Mouse (Mus musculus) activated CD4-positive, CD25-positive, alpha-beta regulatory T cell, adult 4 months (primary cell): Measurements from ENCODE around the gene Ube2q2. TPM values are rescaled to one million over a fixed set of nuclear protein-coding genes. Genes with fewer than 3 reads are reported as not detected.
"Not testable (repeated sequence)": the region's sequence is repeated elsewhere in the genome, so short reads cannot be mapped to it uniquely, and the experiment has no call there.

Source experiments
- ATAC-seq: one replicate; pipeline ENCODE4 v1.8.0; 2017
- polyA plus RNA-seq, 2 experiments: library from polyadenylated mRNA; unstranded; fragments of 100-300 nt; shearing (Covaris generic); gene quantifications; one replicate each; pipeline ENCODE4 v1.2.1; 2017

The Ube2q2 gene
- polyA plus RNA-seq, 2 experiments from 2014 or later = 9.3 to 13.0 TPM

DNA sequence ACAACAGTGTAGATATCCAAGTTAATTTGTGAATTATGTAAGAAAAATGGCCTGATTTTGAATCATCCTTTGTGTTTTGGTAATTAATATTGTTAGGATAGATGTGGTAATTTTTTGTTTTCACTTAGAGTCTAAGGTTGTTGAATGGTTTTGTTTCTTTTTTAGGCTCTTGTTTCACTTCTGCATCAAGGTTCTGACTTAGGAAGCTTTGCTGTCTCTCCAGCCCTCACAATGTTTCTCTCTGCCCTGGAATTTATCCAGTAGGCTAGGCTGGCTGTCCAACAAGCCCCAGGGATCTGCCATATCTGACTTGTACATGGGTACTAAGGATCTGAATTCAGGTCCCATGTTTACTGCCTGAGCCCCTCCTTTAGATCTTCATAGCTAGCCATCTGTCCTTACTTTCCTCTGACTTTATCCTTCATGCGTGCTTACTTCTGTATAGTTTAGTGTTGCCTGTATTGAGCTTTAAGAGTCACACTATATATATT, 23.6 kb downstream of the Ube2q2 start:
- ATAC-seq = no peak

DNA sequence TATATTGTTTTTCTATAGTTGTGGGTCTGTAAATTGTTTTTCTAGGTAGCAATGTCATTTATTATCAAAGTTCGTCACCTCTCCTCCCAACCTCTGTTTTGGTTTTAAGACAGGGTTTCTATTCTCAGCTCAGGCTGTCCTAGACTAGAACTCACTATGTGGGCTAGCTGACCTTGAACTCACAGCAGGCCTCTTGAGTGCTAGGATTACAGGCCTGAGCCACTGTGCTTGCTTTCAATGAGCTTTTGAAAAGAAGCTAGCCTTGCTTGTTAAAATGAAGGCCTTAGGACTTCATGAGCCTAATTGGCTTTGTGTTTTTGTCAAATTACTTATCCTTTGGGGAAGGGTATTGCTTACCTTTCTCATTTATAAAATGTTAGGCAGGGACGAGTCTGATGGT, 25.6 kb downstream of the Ube2q2 start:
- ATAC-seq = no peak

DNA sequence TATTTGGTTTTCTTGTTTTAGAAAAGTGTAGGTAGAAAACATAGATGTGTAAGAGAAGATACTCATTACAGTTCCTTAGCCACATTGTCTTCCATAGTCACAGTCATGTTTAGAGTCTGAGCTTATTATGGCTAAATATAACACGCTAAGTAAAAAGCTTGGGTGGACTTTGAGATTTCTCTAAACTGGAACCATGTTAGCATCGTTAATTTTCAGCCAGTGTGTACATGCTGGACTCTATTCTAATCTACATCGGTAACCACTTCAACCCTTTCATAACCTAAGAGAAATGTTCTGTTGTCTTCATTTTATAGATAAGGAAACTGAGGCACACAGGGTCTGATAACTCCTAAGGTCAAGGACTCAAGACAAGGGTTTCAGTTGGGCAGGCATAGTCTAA, 47.2 kb downstream of the Ube2q2 start:
- no peak for ATAC-seq

DNA sequence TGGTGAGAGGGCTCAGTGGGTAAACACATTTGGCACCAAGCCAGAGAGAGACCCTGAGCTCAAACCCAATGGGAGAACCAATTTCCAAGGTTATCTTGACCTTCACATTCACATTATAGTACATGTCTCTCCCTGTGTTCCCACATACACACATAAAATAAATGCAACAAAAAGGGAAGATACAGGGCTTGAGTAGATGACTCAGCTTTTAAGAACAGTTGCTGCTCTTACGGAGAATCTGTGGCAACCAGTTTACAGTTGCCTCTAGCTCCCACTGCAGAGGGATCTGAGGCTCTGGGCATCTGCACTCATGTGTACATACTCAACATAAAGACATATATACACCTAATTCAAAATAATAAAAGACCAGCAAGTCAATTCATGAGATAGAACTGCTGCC, 49.6 kb downstream of the Ube2q2 start:
- no peak for ATAC-seq

DNA sequence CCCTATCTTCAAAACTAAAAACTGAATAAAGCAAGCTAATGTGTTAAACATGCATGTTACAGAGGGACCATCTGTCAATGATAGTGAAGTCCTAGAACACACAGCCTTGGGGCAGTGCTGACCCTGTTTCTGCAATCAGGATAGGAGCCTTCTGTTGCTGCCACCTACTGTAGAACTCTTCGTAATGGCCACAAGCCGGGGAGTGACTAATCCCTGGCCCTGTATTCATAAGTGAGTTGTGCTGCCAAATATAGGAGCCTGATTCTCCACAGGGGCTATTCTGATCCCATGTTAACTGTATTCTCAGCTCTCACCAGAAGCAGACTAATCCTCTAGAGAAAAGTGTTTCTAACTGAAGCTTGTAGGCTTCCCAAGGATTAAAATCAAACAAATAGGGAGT, 50.7 kb downstream of the Ube2q2 start:
- ATAC-seq = no peak

DNA sequence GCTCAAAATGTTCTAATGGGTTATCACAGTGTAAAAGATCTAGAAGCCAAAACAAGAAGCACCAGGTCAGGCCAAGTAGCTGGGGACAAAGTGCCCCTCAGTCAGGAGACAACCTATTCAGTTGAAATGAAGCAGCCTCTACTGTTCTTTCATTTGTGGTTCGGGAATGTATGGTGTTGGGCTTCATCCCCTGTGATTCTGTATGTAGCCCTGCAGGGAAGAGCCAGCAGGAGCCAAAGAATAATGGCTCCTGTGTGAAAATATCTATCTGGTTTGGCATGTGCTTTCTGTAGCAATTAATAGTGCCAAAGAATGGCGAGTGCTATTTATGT, 59.8 kb downstream of the Ube2q2 start:
- peak; percentile 30 for ATAC-seq

DNA sequence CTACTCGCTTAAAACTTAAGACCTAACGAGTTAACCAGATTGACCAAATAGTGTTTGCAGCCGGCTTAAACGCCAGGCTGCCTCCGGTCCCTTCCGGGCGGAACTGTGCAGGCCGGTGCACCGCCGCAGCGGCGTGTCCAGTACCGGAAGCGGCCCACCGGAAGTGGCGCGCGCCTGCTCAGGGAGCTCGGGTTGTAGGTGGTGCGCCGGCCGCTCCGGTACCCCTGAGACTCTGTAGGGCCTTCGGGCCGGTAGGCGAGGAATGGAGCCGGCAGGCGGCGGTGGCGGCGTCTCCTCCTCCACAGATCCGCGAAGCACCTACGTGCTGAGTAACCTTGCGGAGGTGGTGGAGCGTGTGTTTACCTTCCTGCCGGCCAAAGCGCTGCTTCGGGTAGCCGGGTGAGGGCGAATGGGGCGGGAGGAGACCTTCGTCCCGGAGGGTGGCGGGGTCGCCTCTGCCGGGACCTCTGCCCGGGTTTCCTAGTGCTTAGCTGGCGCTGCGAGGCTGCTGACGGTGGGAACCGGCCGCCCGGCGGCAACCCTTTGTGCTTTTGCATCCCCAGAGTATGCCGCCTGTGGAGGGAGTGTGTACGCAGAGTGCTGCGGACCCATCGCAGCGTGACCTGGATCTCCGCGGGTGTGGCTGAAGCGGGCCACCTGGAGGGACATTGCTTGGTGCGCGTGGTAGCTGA, 60.3 kb downstream of the Ube2q2 start, which contains the start of gene Fbxo22:
TSS of gene Fbxo22 (plus strand) at position 136 of the 692 bp plus-strand sequence.
- peak; percentile 90 for ATAC-seq

DNA sequence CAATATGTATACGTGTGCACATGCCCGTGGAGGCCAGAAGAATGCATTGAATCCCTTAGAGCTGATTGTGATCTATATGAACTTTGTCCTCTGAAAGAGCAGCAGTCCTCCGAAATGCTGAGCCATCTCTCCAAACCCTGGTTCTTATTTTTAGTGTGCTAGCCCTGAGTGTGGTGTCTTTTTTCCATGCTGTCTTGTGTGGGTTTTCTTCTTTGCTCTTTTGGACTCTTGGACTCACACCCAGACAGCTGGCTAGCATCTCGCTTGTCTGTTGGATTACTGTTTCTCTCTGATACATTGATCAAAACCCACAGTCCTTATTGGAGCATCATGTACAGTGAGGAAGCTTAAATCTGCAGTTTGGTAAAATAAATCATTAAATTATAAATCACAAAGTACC, 63.0 kb downstream of the Ube2q2 start:
- no peak for ATAC-seq

DNA sequence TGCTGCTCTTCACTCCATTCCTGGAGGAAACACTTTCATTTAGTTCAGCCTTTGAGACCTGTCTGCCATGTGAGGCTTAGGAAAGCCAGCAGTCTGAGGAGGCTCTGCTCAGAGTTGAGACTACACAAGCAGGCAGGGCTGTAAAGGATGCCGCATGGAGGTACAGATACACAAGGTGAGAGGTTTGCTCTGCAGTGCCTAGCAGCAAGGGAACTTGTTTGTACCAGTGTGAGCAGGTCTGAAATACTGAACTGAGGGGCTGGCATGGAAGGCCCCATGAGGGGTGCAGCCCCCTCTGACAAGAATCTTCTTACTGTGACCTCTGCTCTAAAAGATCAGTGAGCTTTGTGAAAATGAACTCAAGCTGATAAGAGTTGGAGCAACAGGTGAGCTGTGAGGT, 64.7 kb downstream of the Ube2q2 start:
- no peak for ATAC-seq

DNA sequence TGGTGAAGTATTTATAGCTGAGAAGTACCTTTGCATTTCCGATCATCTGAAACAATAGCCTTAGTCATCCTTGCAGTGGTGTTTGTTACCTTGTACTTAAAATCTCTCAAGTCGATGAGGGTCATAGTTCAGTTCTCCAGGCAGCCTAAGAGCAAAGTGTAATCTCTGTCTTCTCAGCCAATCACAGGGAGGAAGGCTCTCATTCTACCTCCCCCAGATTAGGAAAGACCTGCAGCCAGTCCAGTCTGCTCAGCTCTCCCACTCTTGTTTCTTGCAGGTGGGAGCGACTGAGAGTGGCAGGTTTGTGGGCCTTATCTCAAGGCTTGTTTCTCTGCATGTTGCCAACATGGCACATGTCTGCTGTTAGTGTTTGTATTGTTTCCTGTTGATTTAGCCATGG, 66.4 kb downstream of the Ube2q2 start:
- no peak for ATAC-seq

DNA sequence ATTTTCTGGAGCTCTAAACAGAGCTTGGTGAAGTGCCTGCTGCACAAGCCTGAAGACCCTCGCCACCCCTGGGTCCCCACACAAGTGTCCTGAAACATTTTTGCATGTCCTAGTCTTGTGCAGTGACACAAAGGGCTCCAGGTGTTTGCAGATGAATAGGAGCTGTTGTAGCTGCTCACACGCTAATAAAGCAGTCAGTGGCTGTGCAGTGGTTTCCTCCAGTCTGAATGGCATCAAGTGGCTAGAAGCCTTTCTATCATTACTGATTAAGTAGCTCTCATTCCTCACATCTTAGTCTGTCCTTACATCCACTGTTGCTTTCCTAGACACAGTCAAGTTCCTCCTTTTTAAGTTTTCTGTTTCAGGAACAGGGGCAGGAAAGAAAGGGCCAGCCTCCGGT, 67.0 kb downstream of the Ube2q2 start:
- no peak for ATAC-seq

DNA sequence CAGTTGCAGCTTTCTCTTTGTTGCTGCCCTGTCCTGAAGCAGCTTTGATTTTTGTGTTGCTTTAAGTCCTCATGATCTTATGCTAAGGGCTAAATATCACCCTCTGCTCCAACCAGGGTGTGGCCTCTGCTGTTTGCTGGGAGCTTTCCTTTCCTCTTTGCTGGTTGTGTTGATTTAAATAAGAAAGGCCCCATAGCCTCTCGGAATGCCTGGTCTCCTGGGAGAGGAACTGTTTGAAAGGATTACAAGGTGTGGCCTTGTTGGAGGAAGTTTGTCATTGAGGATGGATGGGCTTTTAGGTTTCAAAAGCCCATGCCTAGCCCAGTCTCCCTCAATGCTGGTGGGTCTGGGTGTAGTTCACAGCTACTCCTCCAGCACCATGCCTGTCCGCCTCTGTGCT, 67.4 kb downstream of the Ube2q2 start:
- no peak for ATAC-seq

DNA sequence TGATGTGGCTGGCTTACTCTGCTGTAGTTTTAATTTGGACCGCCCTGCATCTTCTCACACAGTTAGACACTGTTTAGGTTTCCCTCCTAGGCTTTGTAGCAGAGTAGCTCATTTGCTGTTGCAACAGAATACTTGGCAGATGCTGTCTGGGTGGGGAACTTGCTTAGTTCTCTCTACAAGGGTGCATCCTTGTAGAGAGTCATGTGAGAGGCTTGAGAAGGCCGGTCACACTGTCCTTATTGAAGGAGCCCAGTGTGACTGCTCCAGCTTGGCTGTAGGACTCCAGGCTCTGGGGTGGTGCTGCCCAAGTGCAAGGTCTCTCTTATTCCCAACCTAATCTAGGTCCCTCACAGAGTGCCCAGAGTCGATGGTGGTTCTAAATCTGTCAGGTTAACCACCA, 68.7 kb downstream of the Ube2q2 start:
- no peak for ATAC-seq

DNA sequence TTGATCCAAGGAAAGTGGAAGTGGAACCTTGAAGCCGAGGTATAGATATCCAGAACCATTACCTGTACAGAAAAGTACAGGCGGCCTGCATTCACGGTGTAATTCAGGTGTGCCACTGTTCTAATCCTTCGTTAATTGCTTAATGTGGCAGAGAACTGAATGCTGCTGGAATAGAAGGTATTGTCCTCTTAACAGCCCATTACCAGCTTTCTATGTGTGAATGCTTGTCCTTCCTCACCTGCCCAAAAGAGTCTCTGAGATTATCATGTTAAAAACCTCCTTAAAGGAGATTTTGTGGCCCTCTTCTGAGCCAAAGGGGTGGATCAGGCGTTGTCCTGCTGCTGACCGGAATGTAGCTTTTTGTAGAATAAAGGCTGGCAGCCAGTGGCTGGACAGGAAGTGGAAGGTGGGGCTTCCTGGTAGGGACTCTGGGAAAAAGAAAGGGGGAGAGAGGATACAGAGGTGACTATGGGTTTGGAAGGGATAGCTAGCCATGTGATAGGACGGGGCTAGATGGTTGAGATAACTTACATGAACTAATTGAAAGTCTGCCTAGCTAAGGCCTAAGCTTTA, 76.6 kb downstream of the Ube2q2 start:
- ATAC-seq = no peak

DNA sequence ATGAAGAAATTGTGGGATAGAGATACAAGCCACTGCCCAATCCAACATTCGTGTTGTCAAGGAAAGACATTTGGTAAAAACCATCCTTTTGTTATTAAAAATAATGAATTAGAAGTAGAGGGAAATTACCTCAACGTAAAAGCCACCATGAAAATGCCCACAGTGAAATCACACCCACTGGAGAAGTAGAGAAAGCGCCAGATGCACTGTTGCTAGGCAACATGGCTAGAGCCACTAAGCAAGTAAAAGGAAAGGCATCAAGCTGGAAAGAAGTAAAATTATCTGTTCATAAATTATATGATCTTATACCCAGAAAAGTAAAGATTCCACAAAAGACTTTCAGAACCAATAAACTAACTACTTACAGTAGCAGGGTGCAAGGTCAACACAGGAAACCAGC, 77.6 kb downstream of the Ube2q2 start:
- ATAC-seq = no peak

DNA sequence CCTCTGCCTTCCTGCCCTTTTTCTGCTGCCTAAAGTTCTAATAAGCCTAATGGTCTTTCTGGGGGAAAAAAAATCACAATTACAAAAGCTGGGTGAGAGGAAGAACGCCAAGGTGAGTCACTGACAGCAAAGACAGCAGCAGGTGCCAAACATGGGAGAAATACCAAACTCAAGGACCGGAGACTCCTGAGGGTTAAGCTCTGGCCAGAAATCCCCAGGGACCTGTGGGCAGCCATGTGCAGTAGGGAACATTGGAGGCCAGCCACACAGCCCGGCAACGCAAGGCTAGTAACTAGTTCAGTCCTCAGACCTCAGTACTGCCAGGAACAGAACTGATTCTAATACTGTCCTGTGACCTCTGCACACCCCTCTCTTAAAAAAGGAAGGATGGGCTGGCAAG, 79.5 kb downstream of the Ube2q2 start:
- ATAC-seq = no peak

DNA sequence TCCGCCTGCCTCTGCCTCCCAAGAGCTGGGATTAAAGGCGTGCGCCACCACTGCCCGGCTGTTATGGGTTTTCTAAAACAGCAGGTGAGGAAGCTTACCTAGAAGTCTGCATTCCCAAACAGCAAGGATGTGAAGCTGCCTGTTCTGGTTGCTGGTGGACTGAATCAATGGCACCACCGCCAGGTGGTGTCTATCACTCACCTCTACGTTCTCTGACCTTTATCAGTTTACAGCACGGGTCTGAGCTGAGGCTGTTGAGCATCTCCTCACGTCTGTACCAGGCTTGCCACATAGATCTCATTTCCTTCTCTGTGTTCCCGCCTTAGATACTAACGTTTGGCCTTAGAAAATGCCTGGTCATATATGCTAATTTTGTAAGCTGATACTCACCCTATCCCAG, 80.4 kb downstream of the Ube2q2 start:
- ATAC-seq = no peak

DNA sequence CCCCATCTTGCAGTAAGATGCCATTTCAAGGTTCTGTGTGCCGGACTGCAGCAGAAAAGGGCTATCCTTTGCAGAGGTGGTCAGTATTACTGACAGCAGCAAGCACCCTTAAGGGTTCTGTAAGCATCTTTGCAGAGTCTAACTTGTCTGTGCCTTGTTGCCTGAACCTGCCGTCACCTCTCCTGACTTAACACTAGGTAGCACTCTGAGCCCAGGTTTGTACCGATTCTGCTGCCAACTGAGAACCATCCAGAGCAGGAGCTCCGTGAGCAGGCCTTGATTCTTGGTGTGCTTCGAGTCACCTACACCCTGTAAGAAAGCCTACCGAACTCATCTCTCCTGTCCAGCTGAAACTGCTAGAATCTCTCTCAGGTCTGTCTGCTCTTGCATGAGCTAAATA, 82.9 kb downstream of the Ube2q2 start:
- ATAC-seq = no peak

DNA sequence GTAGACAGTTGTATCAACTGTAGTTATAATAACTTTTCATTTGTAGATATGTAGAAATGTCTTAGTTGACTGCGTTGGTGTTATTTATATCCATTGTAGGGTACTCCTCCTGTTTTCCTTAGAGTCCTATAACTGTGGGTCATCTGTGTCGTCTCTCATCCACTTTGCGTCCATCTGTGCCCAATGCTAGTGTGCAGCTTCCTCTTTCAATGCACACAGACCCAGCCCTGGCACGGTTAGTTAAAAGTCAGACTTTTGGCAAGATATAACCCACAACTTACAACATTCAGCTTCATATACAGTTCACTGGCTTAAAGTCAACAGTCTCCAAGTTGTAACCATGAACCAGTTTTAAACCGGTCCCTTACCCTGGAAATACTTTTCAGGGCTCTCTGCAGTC, 83.5 kb downstream of the Ube2q2 start:
- ATAC-seq = no peak

DNA sequence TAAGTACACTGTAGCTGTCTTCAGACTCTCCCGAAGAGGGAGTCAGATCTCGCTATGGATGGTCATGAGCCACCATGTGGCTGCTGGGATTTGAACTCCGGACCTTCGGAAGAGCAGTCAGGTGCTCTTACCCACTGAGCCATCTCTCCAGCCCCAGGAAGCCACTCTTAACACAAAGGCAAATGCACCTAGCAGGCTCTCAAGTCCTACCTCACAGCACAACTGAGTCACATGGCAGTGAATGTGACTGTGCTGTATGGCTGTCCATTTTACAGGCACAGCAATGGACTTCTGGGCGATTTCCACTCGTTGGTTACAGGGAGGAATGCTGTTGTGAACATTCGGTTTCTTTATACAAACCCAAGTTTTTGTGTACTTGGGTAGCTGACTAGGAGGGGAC, 83.9 kb downstream of the Ube2q2 start:
- ATAC-seq = no peak

DNA sequence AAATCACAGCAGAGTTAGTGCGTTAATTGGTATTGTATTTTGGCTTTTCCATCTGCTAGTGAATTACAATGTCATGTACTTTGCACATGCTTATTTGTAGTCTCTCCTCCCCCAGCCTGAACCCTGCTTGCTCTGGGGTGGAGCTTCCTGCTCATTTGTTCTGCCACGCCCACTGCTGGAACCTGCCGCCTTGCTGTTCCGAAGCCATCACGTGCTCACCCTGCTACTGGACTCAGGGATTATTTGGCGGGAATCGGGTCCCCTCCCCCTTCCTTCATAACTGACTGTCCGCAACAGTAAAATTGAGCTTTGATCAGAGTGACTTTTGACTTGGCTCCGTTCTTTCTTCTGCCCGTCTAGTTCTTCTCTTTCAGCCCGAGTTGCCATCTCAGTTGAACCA, 84.4 kb downstream of the Ube2q2 start:
- not testable (repeated sequence) for ATAC-seq

DNA sequence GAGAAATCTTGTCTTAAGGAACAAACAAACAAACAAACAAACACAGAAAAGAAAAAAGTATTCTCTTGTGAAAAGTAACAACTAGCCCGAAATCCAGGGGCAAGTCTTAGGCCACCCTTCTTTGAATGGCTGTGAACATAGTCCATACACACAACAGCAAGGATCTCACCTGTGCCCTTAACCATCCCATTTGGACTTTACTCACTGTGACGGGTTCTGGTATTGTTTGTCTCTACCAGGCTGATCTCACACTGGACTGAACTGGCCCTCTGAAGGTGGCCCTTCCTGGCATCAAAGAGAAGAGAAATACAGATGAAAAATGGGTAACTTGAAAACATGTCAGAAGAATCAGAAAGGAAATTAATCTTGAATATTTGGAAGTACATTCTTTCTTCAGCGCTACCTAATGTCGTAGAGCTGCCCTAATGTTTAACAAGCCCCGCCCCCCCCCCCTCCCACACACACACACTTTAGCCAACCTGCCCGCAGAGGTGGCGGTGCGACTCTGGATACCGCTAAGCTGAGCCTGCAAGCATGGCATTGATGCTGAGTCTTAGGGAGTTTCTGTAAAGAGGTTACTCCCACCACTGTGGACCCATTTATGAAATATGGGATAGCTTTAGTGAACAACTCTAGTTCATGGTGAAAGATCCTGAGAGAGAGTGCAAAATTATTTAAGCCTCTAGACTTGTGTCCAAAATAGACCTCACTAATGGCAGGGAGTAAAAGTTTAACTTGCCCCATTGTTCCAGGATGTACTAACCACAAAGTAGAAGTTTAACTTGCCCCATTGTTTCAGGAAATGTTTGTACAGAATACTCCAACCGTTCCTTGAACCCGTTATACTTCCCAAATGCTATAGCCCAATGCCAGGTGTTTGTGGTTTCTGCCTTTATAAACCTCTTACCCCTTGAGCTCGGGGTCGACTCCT, 87.8 kb downstream of the Ube2q2 start:
- ATAC-seq = no peak

DNA sequence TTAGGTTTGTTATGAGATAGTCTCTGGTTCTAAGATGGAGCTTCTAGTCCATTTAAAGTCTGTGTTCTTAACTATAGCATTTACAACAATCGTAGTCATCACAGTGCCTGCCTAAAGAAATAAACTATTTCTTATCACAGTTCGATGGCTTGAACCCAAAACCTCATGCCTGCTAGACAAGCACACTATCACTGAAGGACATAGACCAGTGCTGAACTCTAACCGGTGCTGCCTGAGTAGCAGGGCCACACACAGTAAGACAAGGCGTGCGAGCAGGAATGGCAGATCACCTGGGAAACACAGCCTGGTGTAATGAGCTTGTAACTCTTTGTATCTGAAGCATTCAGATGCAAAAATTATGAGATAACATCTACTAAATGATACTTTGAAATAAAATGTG, 92.2 kb downstream of the Ube2q2 start:
- no peak for ATAC-seq
